Mouse (Mus musculus): ENCODE data around the gene Nr2c2ap. TPM values are rescaled to one million over a fixed set of nuclear protein-coding genes. Genes with fewer than 3 reads are reported as not detected.

Nr2c2ap gene
- total and polyA plus RNA-seq, 2 experiments = 3.3 to 15.0 TPM

DNA sequence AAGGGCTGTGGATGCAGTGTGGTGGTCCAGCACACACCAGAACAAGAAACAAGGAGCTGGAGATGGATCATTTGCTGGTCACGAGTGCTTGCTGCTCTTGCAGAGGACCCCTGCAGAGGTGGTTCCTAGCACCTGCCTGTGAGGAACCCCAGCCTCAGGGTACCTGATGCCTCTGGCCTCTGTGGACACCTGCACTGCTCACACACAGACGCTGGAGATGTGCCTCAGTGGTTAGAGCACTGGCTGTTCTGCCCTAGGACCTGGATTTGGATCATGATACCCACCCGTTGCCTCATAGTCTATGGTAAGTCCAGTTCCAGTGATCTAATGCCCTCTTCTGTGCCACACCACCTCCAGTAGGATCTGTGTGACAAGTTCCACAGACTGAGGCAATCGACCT is 5.5 kb downstream of the Nr2c2ap start:
- Histone ChIP-seq H3K9ac (ENCODE audit: low read depth, low read length) (no peak overlapping the region), H3K79me2 (ENCODE audit: control insufficient read depth, insufficient read depth, low read length) (no peaks in the 10 kb centered on the region; the same call in 1 of the 2 replicates), H3K27ac (replicated peaks; ENCODE audit: insufficient read depth, low read depth, low read length) (no peak overlapping the region), H3K36me3 (ENCODE audit: control insufficient read depth, insufficient read depth, low read length) (0 out of 2 replicates have a peak, but pooled peaks cover 3% of the 10 kb centered on the region), H3K4me3 (ENCODE audit: insufficient read depth, low read depth, low read length) (no peak overlapping the region), H3K4me1 (ENCODE audit: control insufficient read depth, insufficient read depth, low read length) (peaks cover 14% of the 10 kb centered on the region), H3K27me3 (ENCODE audit: control insufficient read depth, insufficient read depth, low read length) (no peaks in the 10 kb centered on the region)
- DNase-seq (ENCODE audit: extremely low read depth, low read depth, low spot score) = peak; percentile 16
- 72% methylated on average over 4 of the region's 4 CpGs for WGBS
- TF ChIP-seq POLR2A (IDR thresholded peaks at IDR 0.05; ENCODE audit: extremely low read depth, insufficient read depth, low read length) (no peak), CTCF (IDR thresholded peaks at IDR 0.05; ENCODE audit: low read depth, low read length) (no peak)

DNA sequence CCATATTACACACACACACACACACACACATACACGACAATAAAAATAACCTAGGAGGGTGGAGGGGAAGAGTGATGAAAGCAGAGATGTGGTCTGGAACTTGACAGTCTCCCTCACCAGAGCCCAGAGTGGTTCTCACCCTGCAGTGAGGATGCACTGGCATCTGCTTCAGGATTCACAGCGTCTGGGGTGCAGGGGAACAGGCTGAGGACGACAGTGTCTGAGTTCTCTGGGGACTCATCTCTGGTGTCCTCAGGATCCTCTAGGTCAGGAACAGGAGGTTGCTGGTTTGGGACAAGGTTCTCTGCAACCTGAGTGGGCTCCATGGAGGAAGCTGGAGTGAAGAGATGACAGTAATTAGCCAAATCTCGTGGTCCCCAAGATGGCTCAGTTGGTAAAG is 6.8 kb downstream of the Nr2c2ap start:
- Histone ChIP-seq H3K4me3 (ENCODE audit: insufficient read depth, low read depth, low read length) (no peak overlapping the region), H3K36me3 (ENCODE audit: control insufficient read depth, insufficient read depth, low read length) (0 out of 2 replicates have a peak, but pooled peaks cover 3% of the 10 kb centered on the region), H3K9ac (ENCODE audit: low read depth, low read length) (0 out of 2 replicates have a peak overlapping the region, but pooled peaks have one; percentile 48), H3K27ac (replicated peaks; ENCODE audit: insufficient read depth, low read depth, low read length) (0 out of 2 replicates have a peak overlapping the region, but pooled peaks have one; percentile 73), H3K79me2 (ENCODE audit: control insufficient read depth, insufficient read depth, low read length) (no peaks in the 10 kb centered on the region; the same call in 1 of the 2 replicates), H3K27me3 (ENCODE audit: control insufficient read depth, insufficient read depth, low read length) (no peaks in the 10 kb centered on the region), H3K4me1 (ENCODE audit: control insufficient read depth, insufficient read depth, low read length) (peaks cover 11% of the 10 kb centered on the region)
- WGBS = 56% methylated on average over 4 of the region's 4 CpGs
- TF ChIP-seq POLR2A (IDR thresholded peaks at IDR 0.05; ENCODE audit: extremely low read depth, insufficient read depth, low read length) = no peak
- no peak for TF ChIP-seq CTCF (IDR thresholded peaks at IDR 0.05; ENCODE audit: low read depth, low read length)
- no peak for DNase-seq (ENCODE audit: extremely low read depth, low read depth, low spot score)

DNA sequence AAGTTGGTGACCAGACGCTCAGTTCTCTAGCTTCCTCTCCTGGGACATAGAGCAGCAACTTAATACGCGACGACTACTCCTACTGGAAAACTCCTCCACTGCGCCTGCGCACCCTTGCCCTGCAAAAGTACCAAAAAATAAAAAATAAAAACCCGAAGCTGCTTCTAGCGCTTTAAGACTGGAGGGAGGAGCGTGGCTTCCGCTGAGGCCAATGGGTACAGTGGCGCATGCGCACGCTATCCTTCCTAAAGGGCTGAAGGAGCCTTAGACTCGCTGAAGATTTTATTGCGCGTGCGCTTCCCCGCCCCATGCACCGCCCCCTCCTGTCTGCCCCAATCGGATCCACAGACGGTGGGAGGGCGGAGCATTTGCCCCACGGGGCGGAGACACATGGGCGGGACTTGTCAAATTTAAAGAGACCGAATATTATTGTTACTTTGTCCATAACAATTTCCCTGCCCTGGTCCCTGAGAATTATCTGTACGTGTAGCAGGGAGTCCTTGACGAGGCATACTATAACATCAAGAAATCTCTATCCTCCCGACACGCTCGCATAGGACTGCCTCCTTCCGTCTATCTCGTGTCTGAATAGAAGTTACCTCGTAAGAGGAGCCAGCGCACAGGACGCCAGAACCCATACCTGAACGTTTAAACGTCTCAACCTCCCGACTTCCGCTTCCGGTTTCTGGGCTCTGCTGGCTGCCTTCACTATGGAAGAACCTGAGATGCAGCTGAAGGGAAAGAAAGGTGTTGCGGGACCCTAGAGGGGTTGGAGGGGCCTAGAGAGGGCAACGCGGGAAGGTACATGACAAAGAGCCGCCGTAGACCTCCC is 8.1 kb downstream of the Nr2c2ap start, which contains the start of the genes Rfxank, Borcs8 and Mef2b:
Gene Rfxank, minus strand, starts transcription at position 129 of the 832 bp plus-strand sequence.
Gene Borcs8, plus strand, starts transcription at position 474 of the 832 bp plus-strand sequence.
Gene Mef2b, plus strand, starts transcription at position 686 of the 832 bp plus-strand sequence.
- no peaks in the 10 kb centered on the region; the same call in 1 of the 2 replicates for H3K79me2 ChIP-seq (ENCODE audit: control insufficient read depth, insufficient read depth, low read length)

DNA sequence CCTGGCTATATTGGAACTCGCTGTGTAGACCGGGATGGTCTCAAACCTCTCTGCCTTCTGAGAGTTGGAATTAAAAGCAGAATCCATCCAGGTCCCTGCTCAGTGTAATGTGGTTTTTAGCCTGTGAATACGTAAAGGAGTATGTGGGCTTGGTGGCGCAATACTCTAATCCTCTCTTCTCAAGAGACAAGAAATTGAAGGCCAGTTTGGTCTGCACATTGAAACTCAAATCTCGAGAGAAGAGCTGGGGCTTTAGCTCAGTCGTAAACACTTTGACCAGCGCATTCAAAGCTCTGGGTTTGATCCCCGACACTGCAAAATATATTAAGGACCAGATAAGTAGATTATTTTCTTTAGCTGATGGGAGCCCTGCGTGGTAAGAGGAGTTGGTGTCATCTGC is 8.8 kb downstream of the Nr2c2ap start:
- Histone ChIP-seq H3K27me3 (ENCODE audit: control insufficient read depth, insufficient read depth, low read length) (no peaks in the 10 kb centered on the region), H3K4me3 (ENCODE audit: insufficient read depth, low read depth, low read length) (peak overlapping the region; percentile 73), H3K9ac (ENCODE audit: low read depth, low read length) (peak overlapping the region; percentile 81), H3K4me1 (ENCODE audit: control insufficient read depth, insufficient read depth, low read length) (peaks cover 11% of the 10 kb centered on the region), H3K79me2 (ENCODE audit: control insufficient read depth, insufficient read depth, low read length) (no peaks in the 10 kb centered on the region; the same call in 1 of the 2 replicates), H3K36me3 (ENCODE audit: control insufficient read depth, insufficient read depth, low read length) (no peaks in the 10 kb centered on the region; the same call in 1 of the 2 replicates), H3K27ac (replicated peaks; ENCODE audit: insufficient read depth, low read depth, low read length) (peak overlapping the region; percentile 84)
- TF ChIP-seq CTCF (IDR thresholded peaks at IDR 0.05; ENCODE audit: low read depth, low read length) (no peak), POLR2A (IDR thresholded peaks at IDR 0.05; ENCODE audit: extremely low read depth, insufficient read depth, low read length) (no peak)
- WGBS = 5% methylated on average over 9 of the region's 9 CpGs
- peak; percentile 12 for DNase-seq (ENCODE audit: extremely low read depth, low read depth, low spot score)

More for the DNA sequence above, 8.1 kb downstream of the Nr2c2ap start, which contains the start of the genes Rfxank, Borcs8 and Mef2b:
- H3K27ac ChIP-seq (replicated peaks; ENCODE audit: insufficient read depth, low read depth, low read length) = peak within 1 kb of the TSS; percentile 84
- peak within 1 kb of the TSS; percentile 81 for H3K9ac ChIP-seq (ENCODE audit: low read depth, low read length)
- no peaks in the 10 kb centered on the region for H3K27me3 ChIP-seq (ENCODE audit: control insufficient read depth, insufficient read depth, low read length)
- H3K4me1 ChIP-seq (ENCODE audit: control insufficient read depth, insufficient read depth, low read length) = peaks cover 11% of the 10 kb centered on the region
- H3K36me3 ChIP-seq (ENCODE audit: control insufficient read depth, insufficient read depth, low read length) = peaks cover 3% of the 10 kb centered on the region; the same call in 1 of the 2 replicates
- peak; percentile 97 for DNase-seq (ENCODE audit: extremely low read depth, low read depth, low spot score)
- under 1% methylated on average over 46 of the region's 46 CpGs for WGBS
- peak within 1 kb of the TSS; percentile 73 for H3K4me3 ChIP-seq (ENCODE audit: insufficient read depth, low read depth, low read length)
- no peak for TF ChIP-seq CTCF (IDR thresholded peaks at IDR 0.05; ENCODE audit: low read depth, low read length)
- 0 out of 2 replicates have a peak, but pooled peaks have one; percentile 27 for TF ChIP-seq POLR2A (IDR thresholded peaks at IDR 0.05; ENCODE audit: extremely low read depth, insufficient read depth, low read length)

DNA sequence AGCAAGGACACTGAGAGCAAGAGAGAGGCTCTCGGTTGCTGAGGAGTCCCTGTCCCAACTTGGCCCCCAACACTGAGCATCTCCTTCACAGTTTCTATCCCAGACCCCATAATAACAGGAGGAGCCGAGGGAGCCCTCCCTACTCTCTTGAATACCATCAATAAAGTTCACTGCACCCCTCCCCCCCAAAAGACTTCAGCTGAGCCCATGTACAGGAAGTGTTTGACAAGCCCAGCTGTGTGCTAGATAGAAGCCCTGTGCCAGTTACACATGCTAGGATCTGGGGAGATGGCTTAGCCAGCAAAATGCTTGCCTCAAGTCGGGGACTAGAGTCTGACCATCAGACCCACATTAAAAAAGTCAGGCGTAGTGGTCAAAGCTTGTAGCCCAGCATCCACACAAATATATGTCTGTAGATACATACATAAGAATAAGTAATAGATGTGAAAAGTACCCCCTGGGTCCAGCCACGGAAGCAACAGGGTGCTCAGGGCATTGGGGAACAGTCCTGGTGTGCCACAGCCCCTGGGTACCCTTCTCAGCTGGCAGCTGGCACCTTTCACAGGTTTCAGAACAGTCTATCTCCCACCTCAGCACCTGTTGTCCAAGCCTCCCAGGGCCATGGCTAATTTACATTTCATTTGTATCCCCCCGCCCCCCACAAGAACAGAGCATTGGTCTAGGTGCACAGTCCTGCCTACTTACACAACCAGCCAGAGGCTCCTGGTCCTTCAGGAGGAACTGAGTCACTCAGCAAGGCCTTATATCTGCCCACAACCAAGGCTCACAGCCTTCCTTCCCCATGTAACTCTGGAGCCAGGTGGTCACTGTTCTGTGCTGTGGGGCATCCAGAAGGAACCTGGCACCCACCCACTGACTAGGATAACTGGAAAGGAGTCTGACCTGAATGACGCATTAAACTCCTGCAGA is 16.8 kb downstream of the Nr2c2ap start:
- TF ChIP-seq CTCF (IDR thresholded peaks at IDR 0.05; ENCODE audit: low read depth, low read length) = no peak
- TF ChIP-seq POLR2A (IDR thresholded peaks at IDR 0.05; ENCODE audit: extremely low read depth, insufficient read depth, low read length) = no peak
- H3K36me3 ChIP-seq (ENCODE audit: control insufficient read depth, insufficient read depth, low read length) = peaks cover 2% of the 10 kb centered on the region; the same call in 1 of the 2 replicates
- 89% methylated on average over 7 of the region's 7 CpGs for WGBS
- H3K9ac ChIP-seq (ENCODE audit: low read depth, low read length) = no peak overlapping the region
- H3K27me3 ChIP-seq (ENCODE audit: control insufficient read depth, insufficient read depth, low read length) = no peaks in the 10 kb centered on the region
- H3K27ac ChIP-seq (replicated peaks; ENCODE audit: insufficient read depth, low read depth, low read length) = no peak overlapping the region
- no peaks in the 10 kb centered on the region for H3K79me2 ChIP-seq (ENCODE audit: control insufficient read depth, insufficient read depth, low read length)
- H3K4me3 ChIP-seq (ENCODE audit: insufficient read depth, low read depth, low read length) = no peak overlapping the region
- H3K4me1 ChIP-seq (ENCODE audit: control insufficient read depth, insufficient read depth, low read length) = no peaks in the 10 kb centered on the region
- no peak for DNase-seq (ENCODE audit: extremely low read depth, low read depth, low spot score)

Measured in liver, adult 2 months (tissue).